Mouse (Mus musculus): ENCODE data around the gene Eps8l3.

DNA sequence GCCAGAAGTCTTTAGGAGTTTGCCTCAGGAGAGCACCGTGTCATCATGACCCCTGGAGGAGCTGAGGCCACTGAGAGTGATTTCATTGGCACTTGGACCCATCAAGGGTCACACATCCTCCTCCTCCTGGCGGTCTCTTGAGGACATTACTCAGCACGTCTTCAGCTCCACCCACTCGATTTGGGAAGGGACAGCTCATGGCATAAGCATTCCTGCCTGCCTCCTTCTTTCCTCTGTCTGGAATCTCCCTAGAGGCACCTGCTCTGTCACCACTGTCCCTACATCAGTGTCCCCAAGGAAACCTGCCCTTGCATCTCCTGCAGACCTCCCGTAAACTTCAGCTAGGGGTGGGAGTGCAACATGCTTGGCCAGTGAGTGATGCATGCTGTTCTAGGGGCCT lies 48.5 kb upstream of the Eps8l3 start:
- TF ChIP-seq CTCF (conservative IDR thresholded peaks at IDR 0.05; ENCODE audit: low read length) (no peak), POU5F1 (IDR thresholded peaks at IDR 0.05; ENCODE audit: borderline replicate concordance, low read length) (no peak), NANOG (IDR thresholded peaks at IDR 0.05; ENCODE audit: borderline replicate concordance, low read length) (no peak)

Data from E14TG2a.4 (cell line).